Mouse (Mus musculus) spleen, adult 2 months (tissue): Measurements from ENCODE around the gene Kif20b. TPM values are rescaled to one million over a fixed set of nuclear protein-coding genes. Genes with fewer than 3 reads are reported as not detected.
A peak's percentile ranks its signal among the peaks of the same experiment; 100 is the strongest.

Experiments used
- DNase-seq, 2 experiments: peaks; one replicate each; pipeline versions ENCODE4 v3.0.0 to v3.0.0-alpha.2; 2012 to 2021; ENCODE audit warnings: low spot score in 2 of 2, low read depth in 1 of 2
- H3K27ac ChIP-seq: fragments of 200-500 bp; 2 replicates; pipeline ENCODE4 v1.5.1; 2012; ENCODE audit warnings: low read length, inconsistent platforms; ENCODE audit not compliant: insufficient read depth
- H3K27me3 ChIP-seq: fragments of 200-500 bp; 2 replicates; pipeline ENCODE4 v1.6.1; 2012; ENCODE audit warnings: mild to moderate bottlenecking, moderate library complexity, low read length, inconsistent platforms; ENCODE audit not compliant: control insufficient read depth, insufficient read depth
- H3K36me3 ChIP-seq: fragments of 200-500 bp; 2 replicates; pipeline ENCODE4 v1.6.1; 2012; ENCODE audit warnings: mild to moderate bottlenecking, low read length, inconsistent platforms; ENCODE audit not compliant: control insufficient read depth, insufficient read depth
- H3K4me1 ChIP-seq: fragments of 200-500 bp; 2 replicates; pipeline ENCODE4 v1.6.1; 2011; ENCODE audit warnings: inconsistent platforms; ENCODE audit not compliant: control insufficient read depth, insufficient read depth, insufficient read length
- H3K4me3 ChIP-seq: fragments of 200-500 bp; 2 replicates; pipeline ENCODE4 v1.5.1; 2011; ENCODE audit warnings: mild to moderate bottlenecking, inconsistent platforms; ENCODE audit not compliant: insufficient read depth, insufficient read length; ENCODE audit errors: extremely low read depth
- CTCF ChIP-seq: fragments of 200-500 bp; IDR thresholded peaks from 2 replicates; pipeline ENCODE4 v1.5.1; 2011; ENCODE audit warnings: mild to moderate bottlenecking, inconsistent platforms; ENCODE audit not compliant: insufficient read depth, insufficient read length, insufficient replicate concordance; ENCODE audit errors: extremely low read depth
- POLR2A ChIP-seq: fragments of 200-500 bp; IDR thresholded peaks from 2 replicates; pipeline ENCODE4 v1.6.1; 2011; ENCODE audit warnings: low read depth, low read length, inconsistent platforms
- WGBS: fragments of 180-500 bp; shearing (Covaris S2); methylation state at CpG from one replicate; pipeline ENCODE4 v1.1.7; 2018; 5-methylcytosine and 5-hydroxymethylcytosine counted together
- polyA plus RNA-seq: library from polyadenylated mRNA; depleted of rRNA; stranded (reverse); fragments of >200 nt; gene quantifications from 2 replicates; pipeline ENCODE4 v1.2.3, GENCODE M21; 2012

The Kif20b gene
- polyA plus RNA-seq, 1 experiment: 0.47 TPM

- DNase-seq: no peak
- Histone ChIP-seq H3K27me3 (no peaks in the 10 kb centered on the region), H3K4me1 (no peaks in the 10 kb centered on the region; the same call in 1 of the 2 replicates), H3K4me3 (no peak overlapping the region), H3K36me3 (no peaks in the 10 kb centered on the region), H3K27ac (no peak overlapping the region)
- TF ChIP-seq POLR2A (no peak), CTCF (no peak)
These were observed 9.8 kb upstream of the Kif20b start for GRCm38 (mm10) chr19:34912366-34912765.

- no peaks in the 10 kb centered on the region for H3K36me3 ChIP-seq
- no peak for TF ChIP-seq CTCF
- TF ChIP-seq POLR2A: no peak
- no peak overlapping the region for H3K27ac ChIP-seq
- 92% methylated on average over 4 of the region's 4 CpGs for WGBS
- no peak overlapping the region for H3K4me3 ChIP-seq
- DNase-seq: no peak
- no peaks in the 10 kb centered on the region for H3K4me1 ChIP-seq
- no peaks in the 10 kb centered on the region for H3K27me3 ChIP-seq
These were observed 2.1 kb upstream of the Kif20b start for GRCm38 (mm10) chr19:34920066-34920465.

GRCm38 (mm10) chr19:34920531-34920930, 1.6 kb upstream of the Kif20b start:
- WGBS: 89% methylated on average over 3 of the region's 3 CpGs
- DNase-seq: no peak
- no peaks in the 10 kb centered on the region for H3K27me3 ChIP-seq

GRCm38 (mm10) chr19:34921253-34921651, 909 bp upstream of the Kif20b start:
- TF ChIP-seq CTCF (no peak), POLR2A (no peak)
- Histone ChIP-seq H3K27ac (no peak overlapping the region), H3K4me3 (peak overlapping the region; percentile 74; the same call in 1 of the 2 replicates), H3K4me1 (no peaks in the 10 kb centered on the region), H3K36me3 (no peaks in the 10 kb centered on the region), H3K27me3 (no peaks in the 10 kb centered on the region)
- 20% methylated on average over 7 of the region's 7 CpGs for WGBS
- no peak for DNase-seq

More at GRCm38 (mm10) chr19:34920531-34920930, 1.6 kb upstream of the Kif20b start:
- no peak overlapping the region for H3K27ac ChIP-seq
- no peaks in the 10 kb centered on the region for H3K4me1 ChIP-seq
- H3K36me3 ChIP-seq: no peaks in the 10 kb centered on the region
- TF ChIP-seq POLR2A (no peak), CTCF (no peak)
- no peak overlapping the region for H3K4me3 ChIP-seq

- no peaks in the 10 kb centered on the region for H3K36me3 ChIP-seq
- H3K27ac ChIP-seq: no peak overlapping the region; the same call in 1 of the 2 replicates
- no peaks in the 10 kb centered on the region for H3K27me3 ChIP-seq
- DNase-seq: no peak
- H3K4me1 ChIP-seq: no peaks in the 10 kb centered on the region
- TF ChIP-seq CTCF (no peak), POLR2A (no peak)
- H3K4me3 ChIP-seq: peak overlapping the region; percentile 74
- 1% methylated on average over 9 of the region's 9 CpGs for WGBS
These were observed 422 bp downstream of the Kif20b start for GRCm38 (mm10) chr19:34922603-34922963.

- no peak for DNase-seq
- peaks cover 6% of the 10 kb centered on the region for H3K36me3 ChIP-seq
- WGBS: 100% methylated on average over 1 of the region's 1 CpGs
These were observed 25.0 kb downstream of the Kif20b start for GRCm38 (mm10) chr19:34947206-34947605.

GRCm38 (mm10) chr19:34953842-34954541, 31.8 kb downstream of the Kif20b start:
- TF ChIP-seq POLR2A (no peak), CTCF (no peak)

More at GRCm38 (mm10) chr19:34947206-34947605, 25.0 kb downstream of the Kif20b start:
- no peak overlapping the region for H3K4me3 ChIP-seq
- H3K4me1 ChIP-seq: no peaks in the 10 kb centered on the region
- no peak overlapping the region for H3K27ac ChIP-seq
- no peak for TF ChIP-seq POLR2A
- TF ChIP-seq CTCF: no peak
- no peaks in the 10 kb centered on the region for H3K27me3 ChIP-seq

More at GRCm38 (mm10) chr19:34953842-34954541, 31.8 kb downstream of the Kif20b start:
- Histone ChIP-seq H3K27me3 (no peaks in the 10 kb centered on the region), H3K27ac (no peak overlapping the region), H3K4me1 (no peaks in the 10 kb centered on the region), H3K4me3 (no peak overlapping the region), H3K36me3 (peaks cover 11% of the 10 kb centered on the region)
- no peak for DNase-seq
- WGBS: 97% methylated on average over 11 of the region's 11 CpGs
